Mouse (Mus musculus) embryo, embryonic 11 days (tissue): ENCODE measurements around the gene Phf7.

Source experiments
- DNase-seq: peaks from one replicate; pipeline ENCODE4 v3.0.0-alpha.2; 2015

Gene Phf7

DNA sequence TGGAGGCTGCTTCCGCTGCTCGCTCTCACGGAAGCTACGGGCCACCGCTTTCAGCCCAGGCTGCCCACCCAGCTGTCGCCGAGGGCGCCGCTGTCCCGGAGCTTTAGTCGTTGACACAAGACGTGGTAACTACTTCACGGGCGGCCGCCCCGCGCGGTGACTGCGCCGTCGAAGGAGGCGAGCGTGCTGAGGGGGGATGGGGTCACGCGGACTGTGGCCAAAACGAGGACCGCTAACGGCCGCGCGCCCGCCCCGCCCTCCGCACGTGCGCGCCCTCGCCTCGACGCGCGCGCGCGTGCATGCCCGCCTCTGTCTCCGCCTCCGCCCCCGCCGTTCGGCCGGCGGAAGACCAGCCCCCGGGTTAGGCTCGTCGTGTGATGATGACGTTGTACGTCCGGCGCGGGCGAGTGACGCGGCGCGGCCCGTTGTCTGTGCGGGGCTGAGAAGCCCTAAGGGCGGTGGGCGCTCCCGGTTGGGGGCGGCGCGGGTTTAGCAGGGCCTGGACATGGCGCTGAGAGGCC, at the start of gene Phf7, which contains the start of gene Bap1:
Gene Phf7, minus strand, starts transcription at position 234 of the 521 bp plus-strand sequence.
Gene Bap1, plus strand, starts transcription at position 367 of the 521 bp plus-strand sequence.
- peak; percentile 96 for DNase-seq

DNA sequence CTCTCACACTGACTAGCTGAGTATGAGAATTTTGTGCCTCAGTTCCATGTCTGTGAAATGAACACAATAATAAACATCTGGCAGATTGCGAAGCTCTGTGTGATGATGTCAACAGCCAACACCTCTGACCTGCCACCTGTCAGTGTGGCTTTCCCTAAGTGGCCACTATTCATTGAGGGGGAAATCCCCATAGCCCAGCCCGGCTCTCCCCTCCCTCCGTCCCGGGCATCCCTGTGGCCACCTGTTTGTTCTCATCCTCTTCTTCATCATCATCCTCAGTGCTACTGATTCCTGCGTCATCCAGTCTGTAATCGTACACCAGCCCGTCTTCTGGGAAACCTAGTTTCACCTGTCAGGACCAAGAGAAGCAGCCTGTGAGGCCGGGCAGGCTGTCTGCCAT, 34.6 kb upstream of the Phf7 start:
- DNase-seq, result no peak

DNA sequence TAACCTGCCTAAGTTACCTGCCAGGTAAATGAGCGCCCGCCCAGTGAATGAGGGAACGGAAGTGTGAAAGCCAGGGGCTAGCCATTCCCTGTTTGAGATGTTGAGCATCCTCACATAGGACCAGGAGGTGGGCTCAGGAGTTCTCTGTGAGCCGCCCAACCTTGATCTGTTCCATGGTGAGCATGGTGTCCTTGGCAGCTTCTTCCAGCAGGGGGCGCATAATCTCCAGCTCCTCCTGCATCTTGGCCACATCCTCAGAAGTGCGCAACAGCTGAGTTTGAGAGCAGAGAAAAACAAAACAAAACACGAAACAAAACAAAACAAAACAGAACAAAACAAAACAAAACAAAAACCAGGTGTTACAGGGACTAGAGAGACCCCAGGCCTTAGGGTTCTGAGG, 21.0 kb upstream of the Phf7 start:
- peak; percentile 83 for DNase-seq

DNA sequence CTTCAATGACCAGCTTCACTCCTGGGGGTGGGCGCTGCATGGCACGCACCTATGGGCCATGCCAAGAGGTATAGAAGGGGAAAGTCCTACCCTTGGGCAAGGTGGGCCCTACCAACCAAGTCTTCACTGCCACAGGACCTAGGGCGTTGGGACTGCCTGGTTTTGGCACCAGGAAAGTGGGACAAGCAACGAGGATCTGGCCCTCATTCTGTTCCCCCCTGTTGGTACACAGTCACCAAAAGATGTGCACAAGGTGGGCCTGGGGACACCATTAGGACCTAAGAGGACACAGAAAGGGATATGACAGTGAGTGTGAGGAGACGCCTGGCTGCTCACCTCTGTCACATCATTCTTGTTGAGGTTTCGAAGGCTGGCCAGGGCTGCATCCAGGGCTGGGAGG, 20.0 kb upstream of the Phf7 start:
- no peak for DNase-seq

DNA sequence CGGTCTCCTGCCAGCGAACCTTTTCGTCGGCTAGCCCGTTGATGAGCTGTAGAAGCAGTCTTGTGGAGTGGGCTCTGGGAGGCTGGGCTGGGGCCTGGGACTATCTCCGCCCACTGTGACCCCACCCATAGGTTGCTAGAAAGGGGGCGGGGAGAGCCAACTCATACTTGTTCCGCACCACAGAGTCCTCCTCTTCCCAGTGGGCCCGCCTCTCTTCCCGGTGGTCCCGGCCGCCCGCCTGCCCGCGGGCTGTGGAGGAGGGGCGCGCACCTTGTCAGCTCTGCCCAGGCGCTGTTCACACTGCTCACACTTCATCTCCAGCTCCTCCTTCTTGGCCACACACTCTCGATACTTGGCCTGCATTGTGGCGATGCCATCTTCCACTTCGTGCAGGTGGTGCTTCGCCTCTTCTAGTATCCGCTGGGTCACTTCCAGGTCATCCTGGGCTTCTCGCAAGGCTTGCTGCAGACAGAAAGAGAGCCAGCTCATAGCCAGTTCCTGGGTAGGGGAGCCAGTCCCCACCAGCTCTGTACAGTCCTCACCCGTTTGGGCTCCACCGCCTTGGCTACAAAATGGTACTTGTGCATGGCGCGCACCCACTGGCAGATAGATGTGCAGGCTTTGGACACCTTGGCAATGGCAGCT, 18.5 kb upstream of the Phf7 start:
- DNase-seq, result peak; percentile 89

DNA sequence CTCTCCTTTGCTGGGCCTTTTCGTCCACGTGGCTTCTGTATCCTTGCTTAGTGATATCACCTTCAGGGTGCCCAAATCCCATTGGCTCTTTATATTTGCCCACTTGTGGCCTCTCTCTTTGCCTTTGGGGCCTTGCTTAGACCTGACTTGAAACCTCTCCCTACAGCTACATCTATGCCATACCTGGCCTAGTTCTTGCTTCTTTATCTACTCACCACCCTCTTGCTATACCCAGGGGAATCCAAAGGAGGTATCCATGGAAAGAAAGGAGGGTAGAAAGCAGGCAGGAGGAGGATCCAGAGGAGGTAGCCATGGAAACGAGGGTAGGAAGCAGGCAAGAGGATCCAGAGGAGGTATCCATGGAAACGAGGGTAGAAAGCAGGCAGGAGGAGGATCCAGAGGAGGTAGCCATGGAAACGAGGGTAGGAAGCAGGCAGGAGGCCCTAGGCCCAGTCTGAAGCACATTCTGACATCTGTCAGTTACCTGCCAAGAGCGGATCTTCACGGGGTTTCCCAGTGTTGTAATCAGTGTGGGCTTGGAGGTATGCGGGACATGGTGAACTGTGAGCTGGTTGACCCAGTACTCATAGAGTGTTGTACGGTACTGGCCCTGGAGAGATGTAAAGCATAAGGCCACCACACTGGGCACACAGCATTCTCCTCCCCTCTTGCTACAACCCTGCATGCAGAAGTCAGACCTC, 17.3 kb upstream of the Phf7 start:
- DNase-seq, result peak; percentile 44

DNA sequence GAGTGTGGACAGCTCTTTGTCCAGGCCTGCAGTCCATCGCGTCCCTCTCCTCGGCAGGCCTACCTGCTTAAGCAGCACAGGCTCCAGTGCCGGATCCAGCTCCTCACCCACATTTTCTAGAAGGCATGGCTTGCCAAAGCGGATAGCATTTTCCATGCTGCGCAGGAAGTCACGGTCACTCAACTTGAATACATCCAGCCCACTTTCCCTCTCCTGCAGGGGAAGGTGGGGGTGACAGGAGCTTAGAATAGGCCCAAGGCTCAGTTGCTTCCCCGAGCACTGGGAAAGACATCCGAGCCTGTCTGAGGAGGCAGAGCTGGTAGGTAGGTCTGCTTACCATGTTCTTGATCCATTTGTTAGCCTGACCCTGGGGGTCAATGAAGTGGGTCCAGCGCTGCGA, 16.5 kb upstream of the Phf7 start:
- no peak for DNase-seq

GRCm38 (mm10) chr14:31260932-31261331, 9.8 kb upstream of the Phf7 start:
- DNase-seq, result no peak

DNA sequence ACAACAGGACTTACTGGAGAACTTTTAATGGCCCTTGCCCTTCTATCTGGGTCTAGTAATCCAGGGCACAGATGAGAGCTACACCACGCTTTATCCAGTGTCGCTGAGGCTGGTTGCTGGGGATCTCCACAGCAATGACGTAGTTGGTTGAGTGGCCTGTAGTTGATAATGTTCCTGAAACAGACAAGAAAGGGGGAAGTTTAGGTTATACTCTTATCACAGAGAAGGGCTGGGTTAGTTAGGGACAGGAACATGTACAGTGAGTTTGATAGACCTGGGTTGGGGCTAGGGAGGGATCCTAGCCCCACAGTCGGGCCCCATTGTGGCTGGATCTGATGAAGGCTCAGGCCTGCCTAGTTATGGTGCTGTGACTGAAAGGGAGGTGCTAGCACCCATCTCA, 9.3 kb upstream of the Phf7 start:
- no peak for DNase-seq

- no peak for DNase-seq
Measured at GRCm38 (mm10) chr14:31258476-31259050, 7.4 kb upstream of the Phf7 start.

GRCm38 (mm10) chr14:31252091-31252490, 974 bp upstream of the Phf7 start:
- no peak for DNase-seq

DNA sequence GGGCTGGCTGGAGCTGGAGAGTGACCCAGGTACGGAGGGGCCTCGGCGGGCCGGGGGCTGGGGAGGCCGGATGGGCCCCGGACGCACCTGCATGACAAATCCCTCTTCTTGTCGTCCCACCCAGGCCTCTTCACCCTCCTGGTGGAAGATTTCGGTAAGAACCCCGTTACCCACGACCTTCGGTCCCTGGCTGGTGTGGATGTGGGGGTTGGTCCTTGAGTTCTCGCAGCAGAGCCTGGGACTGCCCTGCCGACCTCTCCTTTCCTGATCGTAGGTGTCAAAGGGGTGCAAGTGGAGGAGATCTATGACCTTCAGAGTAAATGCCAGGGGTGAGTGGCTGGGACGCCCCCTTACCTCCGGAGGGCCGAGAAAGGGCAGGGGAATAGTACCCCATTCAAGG, 509 bp upstream of the Phf7 start:
- no peak for DNase-seq

DNA sequence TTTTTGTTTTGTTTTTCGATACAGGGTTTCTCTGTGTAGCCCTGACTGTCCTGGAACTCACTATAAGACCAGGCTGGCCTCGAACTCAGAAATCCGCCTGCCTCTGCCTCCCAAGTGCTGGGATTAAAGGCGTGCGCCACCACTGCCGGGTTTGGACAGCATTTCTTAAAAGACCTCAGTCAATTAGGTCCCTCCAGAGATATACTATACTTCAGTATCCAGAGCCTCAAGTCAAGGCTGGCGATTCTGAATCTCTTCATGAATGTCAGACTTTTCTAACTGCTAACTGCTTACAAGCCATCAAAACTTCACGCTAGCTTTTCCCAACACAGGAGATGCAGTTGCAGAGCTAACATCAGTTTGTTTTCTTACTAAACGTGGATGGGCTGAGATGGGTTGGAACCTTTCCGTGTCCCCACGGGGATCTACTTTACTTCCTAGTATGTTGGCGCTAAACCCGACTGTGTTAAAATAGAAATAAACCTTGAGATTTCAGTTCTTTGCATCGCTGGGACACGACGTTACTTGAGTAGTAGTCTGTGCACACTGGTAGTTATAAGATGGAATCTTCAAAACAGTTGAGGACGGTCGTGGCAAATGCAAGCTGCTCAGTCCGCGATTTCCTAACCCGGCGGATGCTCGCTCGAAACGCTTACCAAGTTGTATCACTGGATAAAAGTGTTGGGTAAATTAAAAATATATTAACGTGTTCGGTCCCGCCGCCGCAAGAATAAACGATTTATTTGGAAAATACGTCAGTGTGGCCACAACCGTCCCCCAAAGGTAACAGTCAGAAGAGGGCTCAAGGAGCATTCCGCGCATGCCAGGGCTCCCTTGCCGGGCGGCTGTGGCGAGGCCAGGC, 664 bp downstream of the Phf7 start:
- DNase-seq, result no peak

DNA sequence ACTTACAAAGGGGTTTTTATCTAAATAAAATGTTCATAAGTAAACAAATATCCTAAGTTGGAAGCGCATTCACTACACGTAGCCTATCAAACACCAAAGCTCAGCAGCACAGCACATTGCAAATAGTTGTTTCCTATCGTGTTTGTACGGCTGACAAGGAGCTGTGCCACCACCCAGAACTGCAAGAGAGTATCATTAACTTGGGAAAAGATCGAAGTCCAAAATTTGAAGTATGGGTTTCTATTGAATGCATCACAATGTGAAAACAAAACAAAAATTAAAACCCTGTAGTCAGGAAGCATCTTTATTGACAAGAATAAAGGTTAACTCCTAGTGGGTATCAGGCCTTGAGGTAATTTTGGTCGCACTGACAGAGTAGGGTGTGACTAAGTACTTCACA, 2.7 kb downstream of the Phf7 start:
- DNase-seq, result no peak

DNA sequence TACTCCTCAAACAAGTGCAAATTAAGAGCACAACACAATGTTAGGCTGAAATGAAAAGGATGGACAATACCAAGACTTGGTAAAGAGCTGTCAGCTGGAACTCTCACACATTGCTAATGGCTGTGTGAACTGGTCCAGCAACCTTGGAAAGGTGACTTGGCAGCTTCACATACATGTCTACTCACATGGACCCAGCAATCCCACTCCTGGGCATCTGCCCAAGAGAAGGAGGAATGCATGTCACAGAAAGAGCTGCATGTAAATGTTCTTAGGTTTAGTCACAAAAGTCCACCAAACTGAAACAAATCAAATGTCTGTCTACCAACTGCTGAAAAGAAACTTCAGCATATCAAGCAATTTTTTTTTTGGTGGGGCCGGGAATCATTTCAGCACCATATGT, 5.2 kb downstream of the Phf7 start:
- no peak for DNase-seq

GRCm38 (mm10) chr14:31244777-31245176, 6.3 kb downstream of the Phf7 start:
- no peak for DNase-seq

DNA sequence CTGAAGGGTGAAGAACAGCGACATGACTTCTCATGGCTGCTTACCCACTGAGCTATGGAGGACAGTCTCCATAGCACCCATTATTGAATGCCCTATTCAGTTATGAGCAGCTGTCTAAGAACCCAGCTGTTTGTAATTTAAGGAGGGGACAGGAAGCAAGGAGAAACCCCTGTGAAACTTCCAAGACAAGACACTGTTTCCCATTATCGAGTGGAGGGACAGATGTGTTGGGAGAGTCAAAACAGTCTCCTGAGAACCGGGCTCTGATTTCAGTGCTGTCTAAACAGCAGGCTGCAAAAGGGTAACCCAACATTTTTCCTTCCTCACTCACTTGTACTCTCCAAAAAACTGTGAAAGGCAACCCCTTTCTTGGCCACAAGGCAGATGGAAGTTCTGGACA, 10.6 kb downstream of the Phf7 start:
- DNase-seq, result no peak

- DNase-seq, result no peak
Measured at GRCm38 (mm10) chr14:31237101-31237882, 13.8 kb downstream of the Phf7 start.

DNA sequence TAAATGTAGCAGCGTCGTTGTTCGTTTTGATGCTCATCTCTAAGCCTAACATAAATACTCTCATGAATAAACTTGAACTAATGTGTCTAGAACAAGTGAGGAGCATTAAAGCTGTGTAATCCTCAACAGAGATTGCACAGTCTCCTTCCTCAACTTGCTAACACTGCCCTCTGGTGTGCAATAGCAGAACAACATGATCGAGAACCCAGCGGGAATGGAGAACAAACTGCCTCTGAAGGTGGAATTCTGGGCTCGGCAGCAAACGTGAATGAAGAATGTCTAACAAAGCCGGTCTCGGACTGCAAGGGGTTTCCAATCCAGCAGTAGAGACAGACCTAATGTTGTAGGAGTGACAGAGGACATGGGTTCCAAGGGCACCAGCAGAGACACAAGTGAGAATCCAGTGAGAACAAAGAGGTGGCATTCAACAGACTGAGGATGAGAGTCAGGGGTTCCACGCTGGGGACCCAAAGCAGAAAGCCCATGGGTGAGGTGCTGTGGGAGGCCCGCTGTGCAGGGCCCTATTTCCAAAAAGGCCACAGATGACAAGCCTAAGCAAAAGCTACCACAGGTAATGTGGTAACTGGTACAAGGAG, 17.0 kb downstream of the Phf7 start:
- DNase-seq, result peak; percentile 84

GRCm38 (mm10) chr14:31233070-31233995, 17.8 kb downstream of the Phf7 start:
- DNase-seq, result no peak
